Mouse (Mus musculus) embryonic facial prominence, embryonic 14.5 days (tissue): ENCODE results near the gene Dusp22. TPM values are rescaled to one million over a fixed set of nuclear protein-coding genes. Genes with fewer than 3 reads are reported as not detected.

Source experiments
- ATAC-seq: fragments of 200-750 bp; cut with Nextera tagmentation; 2 replicates; pipeline ENCODE4 v1.8.0; 2017; ENCODE audit warnings: low read depth, moderate number of reproducible peaks, moderate TSS enrichment
- DNase-seq: peaks from one replicate; pipeline ENCODE4 v3.0.0-alpha.2; 2015; ENCODE audit warnings: low spot score
- H3K27ac ChIP-seq: fragments of 300-500 bp; sonication (generic); replicated peaks from 2 replicates; pipeline ENCODE4 v1.5.1; 2014; ENCODE audit warnings: low read depth, mild to moderate bottlenecking, low read length, moderate library complexity
- H3K27me3 ChIP-seq: fragments of 300-500 bp; sonication (generic); replicated peaks from 2 replicates; pipeline ENCODE4 v1.6.1; 2014; ENCODE audit warnings: low read length; ENCODE audit not compliant: control insufficient read depth, insufficient read depth
- H3K36me3 ChIP-seq: fragments of 300-500 bp; sonication (generic); 2 replicates; pipeline ENCODE4 v1.6.1; 2014; ENCODE audit warnings: low read length, mixed read lengths; ENCODE audit not compliant: control insufficient read depth, insufficient read depth
- H3K4me1 ChIP-seq: fragments of 300-500 bp; sonication (generic); 2 replicates; pipeline ENCODE4 v1.6.1; 2014; ENCODE audit warnings: antibody characterized with exemption, low read length; ENCODE audit not compliant: control insufficient read depth, insufficient read depth
- H3K4me2 ChIP-seq: fragments of 300-500 bp; sonication (generic); 2 replicates; pipeline ENCODE4 v1.6.1; 2014; ENCODE audit warnings: low read depth, mild to moderate bottlenecking, low read length, moderate library complexity, mixed read lengths
- H3K4me3 ChIP-seq: fragments of 300-500 bp; sonication (generic); 2 replicates; pipeline ENCODE4 v1.5.1; 2014; ENCODE audit warnings: low read depth, mild to moderate bottlenecking, low read length
- H3K9ac ChIP-seq: fragments of 300-500 bp; sonication (generic); 2 replicates; pipeline ENCODE4 v1.6.1; 2014; ENCODE audit warnings: low read depth, mild to moderate bottlenecking, low read length, moderate library complexity, mixed read lengths
- H3K9me3 ChIP-seq: fragments of 300-500 bp; sonication (generic); 2 replicates; pipeline ENCODE4 v1.6.1; 2016; ENCODE audit warnings: low read length; ENCODE audit not compliant: control insufficient read depth
- WGBS: fragments of 180-500 bp; shearing (Covaris S2); extraction: QIAGEN DNeasy Blood & Tissue Kit; methylation state at CpG from one replicate; pipeline ENCODE4 v1.1.7; 2014; 5-methylcytosine and 5-hydroxymethylcytosine counted together
- polyA plus RNA-seq: library from polyadenylated mRNA; unstranded; fragments of >200 nt; fragmentation: Nextera tagmentation; extraction: Ambion mirVana; gene quantifications from 2 replicates; pipeline ENCODE4 v1.2.1, GENCODE M21; 2014

Gene Dusp22
- polyA plus RNA-seq, 1 experiment from 2014 or later: 35.8 TPM

DNA sequence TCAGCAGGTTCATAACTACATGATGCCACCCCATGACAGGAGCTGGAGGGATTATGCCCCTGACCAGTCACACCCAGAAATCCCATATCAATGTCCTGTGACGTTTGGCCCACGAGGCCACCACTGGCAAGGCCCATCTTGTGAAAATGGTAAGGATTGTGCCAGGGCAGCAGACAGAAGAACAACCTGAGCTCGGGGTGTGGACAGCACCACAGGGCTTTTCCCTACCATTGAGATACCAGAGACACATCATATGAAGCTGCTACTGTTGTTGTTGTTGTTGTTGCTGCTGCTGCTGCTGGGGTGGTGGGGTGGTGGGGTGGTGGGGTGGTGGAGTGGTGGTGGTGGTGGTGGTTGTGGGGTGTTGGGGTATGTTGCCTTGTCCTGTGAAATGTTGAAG, 93.6 kb downstream of the Dusp22 start:
- H3K27ac ChIP-seq: no peak overlapping the region

DNA sequence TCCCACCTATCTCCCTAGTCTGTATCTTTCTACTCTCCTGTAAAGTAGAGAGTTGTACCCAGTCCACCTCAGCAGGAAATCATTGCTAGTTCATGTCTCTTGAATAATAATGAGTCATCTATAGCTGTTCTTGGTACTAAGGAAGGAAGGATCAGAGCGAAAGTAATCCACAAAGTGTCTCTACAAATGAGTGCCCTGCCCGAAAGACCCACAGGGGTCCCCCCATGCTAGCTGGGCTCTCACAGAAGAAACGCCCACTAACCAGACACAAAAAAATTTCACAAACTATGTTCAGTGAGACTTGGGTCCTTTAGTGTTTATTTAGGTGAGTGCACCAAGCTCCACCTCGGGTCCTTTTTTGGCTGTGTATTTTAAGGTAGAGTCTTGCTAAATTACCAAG, 94.3 kb downstream of the Dusp22 start:
- Histone ChIP-seq H3K36me3 (no peaks in the 10 kb centered on the region), H3K9me3 (no peaks in the 10 kb centered on the region), H3K4me1 (0 out of 2 replicates have a peak, but pooled peaks cover 7% of the 10 kb centered on the region), H3K9ac (no peak overlapping the region), H3K4me3 (no peak overlapping the region), H3K4me2 (no peak overlapping the region), H3K27ac (no peak overlapping the region), H3K27me3 (peaks cover 39% of the 10 kb centered on the region)
- DNase-seq (no peak), ATAC-seq (no peak)
- 84% methylated on average over 4 of the region's 4 CpGs for WGBS

More for the DNA sequence above, 93.6 kb downstream of the Dusp22 start:
- no peaks in the 10 kb centered on the region for H3K36me3 ChIP-seq
- peaks cover 45% of the 10 kb centered on the region for H3K27me3 ChIP-seq
- 87% methylated on average over 3 of the region's 3 CpGs for WGBS
- no peak overlapping the region for H3K9ac ChIP-seq
- H3K4me2 ChIP-seq: no peak overlapping the region
- H3K4me3 ChIP-seq: no peak overlapping the region
- DNase-seq (no peak), ATAC-seq (no peak)
- H3K4me1 ChIP-seq: 0 out of 2 replicates have a peak, but pooled peaks cover 12% of the 10 kb centered on the region
- H3K9me3 ChIP-seq: no peaks in the 10 kb centered on the region

DNA sequence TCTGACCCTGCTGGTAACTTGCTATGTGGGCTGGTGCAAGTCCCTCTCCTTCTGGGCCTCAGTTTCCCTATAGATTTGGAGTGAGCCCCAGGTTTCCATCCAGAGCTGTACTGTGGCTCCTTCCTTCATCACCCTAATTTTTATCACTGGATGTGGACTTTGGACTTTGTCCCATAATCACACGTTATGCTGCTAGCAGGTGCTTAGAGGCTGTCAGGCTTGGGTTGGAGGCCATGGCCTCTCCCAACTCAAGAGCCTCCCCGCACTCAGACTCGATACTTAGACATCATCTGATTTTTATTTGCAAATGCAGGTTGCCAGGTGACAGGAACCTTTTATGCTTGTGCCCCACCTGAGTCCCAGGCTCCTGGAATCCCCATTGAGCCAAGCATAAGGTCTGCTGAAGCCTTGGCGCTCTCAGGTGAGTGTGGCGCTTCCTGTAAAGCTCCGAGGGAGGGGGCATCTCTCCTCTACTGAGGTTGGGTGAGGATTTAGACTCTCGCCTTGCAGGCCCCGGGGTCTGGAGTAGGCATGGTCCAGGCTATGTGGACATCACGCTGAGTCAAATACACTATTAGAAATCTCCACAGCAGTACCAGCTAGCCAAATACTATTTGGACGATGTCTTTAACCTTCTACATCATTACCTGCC, 95.2 kb downstream of the Dusp22 start:
- no peak for DNase-seq
- Histone ChIP-seq H3K4me1 (0 out of 2 replicates have a peak, but pooled peaks cover 4% of the 10 kb centered on the region), H3K4me2 (no peak overlapping the region), H3K4me3 (no peak overlapping the region), H3K27me3 (peaks cover 30% of the 10 kb centered on the region), H3K9ac (no peak overlapping the region), H3K36me3 (no peaks in the 10 kb centered on the region), H3K9me3 (no peaks in the 10 kb centered on the region), H3K27ac (no peak overlapping the region)
- 86% methylated on average over 10 of the region's 10 CpGs for WGBS
- no peak for ATAC-seq

DNA sequence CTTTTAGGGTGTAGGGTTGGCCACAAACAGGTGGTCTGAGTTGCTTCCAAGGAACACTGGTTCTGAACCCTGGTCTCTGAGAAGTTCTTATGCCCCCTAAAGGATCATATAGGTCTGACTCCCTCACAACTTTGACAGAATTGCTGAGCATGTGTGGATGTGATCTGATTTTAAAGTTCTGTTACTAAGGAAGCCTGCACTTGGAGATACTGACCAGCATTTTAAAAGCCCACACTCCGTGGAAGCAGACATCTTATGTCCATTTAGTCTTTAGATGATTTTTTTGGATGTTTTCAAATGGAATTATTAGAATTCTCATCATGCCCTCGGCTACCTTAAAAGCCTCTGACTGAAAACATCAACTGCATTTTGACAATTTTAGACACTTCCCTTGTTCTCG, 95.8 kb downstream of the Dusp22 start:
- no peak overlapping the region for H3K9ac ChIP-seq
- peaks cover 24% of the 10 kb centered on the region for H3K27me3 ChIP-seq
- no peaks in the 10 kb centered on the region for H3K9me3 ChIP-seq
- 0 out of 2 replicates have a peak, but pooled peaks cover 2% of the 10 kb centered on the region for H3K4me1 ChIP-seq
- no peak overlapping the region for H3K4me2 ChIP-seq
- H3K4me3 ChIP-seq: no peak overlapping the region
- DNase-seq: no peak
- WGBS: 68% methylated on average over 3 of the region's 3 CpGs
- no peak overlapping the region for H3K27ac ChIP-seq
- ATAC-seq: no peak
- no peaks in the 10 kb centered on the region for H3K36me3 ChIP-seq

DNA sequence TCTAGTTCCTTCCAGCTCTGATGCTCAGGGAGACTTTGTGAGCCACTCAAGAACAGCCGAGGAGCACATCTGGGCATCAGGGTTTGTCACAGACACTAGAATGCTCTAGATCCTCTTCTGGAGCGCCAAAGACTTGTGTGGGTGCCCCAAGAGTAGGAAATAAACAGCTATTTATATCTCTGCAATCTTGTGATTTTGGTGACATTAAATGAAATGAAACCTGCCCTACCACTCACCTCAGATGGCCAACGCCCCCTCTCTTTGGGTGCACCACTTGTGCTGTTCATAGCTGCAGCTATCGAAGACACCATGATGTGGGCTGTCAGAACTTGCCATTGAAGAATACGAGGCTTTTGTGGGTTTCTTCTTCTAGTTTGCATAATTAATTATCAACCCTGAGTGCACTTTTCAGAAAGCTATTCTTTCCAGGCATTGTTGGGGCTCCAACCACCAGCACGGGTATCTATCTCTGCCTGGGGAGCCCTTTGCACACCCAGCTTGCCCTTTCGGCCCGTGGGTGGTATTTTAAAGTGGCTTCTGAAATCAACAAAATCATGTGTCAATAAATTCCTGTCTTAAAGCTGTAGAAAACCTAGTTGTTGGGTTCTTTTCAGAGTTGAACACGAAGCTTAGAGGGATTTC, 96.3 kb downstream of the Dusp22 start:
- no peak overlapping the region for H3K27ac ChIP-seq
- ATAC-seq (no peak), DNase-seq (no peak)
- H3K4me2 ChIP-seq: no peak overlapping the region
- H3K4me3 ChIP-seq: no peak overlapping the region
- H3K9me3 ChIP-seq: no peaks in the 10 kb centered on the region
- H3K27me3 ChIP-seq: peaks cover 18% of the 10 kb centered on the region
- H3K36me3 ChIP-seq: no peaks in the 10 kb centered on the region
- H3K4me1 ChIP-seq: no peaks in the 10 kb centered on the region
- no peak overlapping the region for H3K9ac ChIP-seq
- 80% methylated on average over 9 of the region's 9 CpGs for WGBS

DNA sequence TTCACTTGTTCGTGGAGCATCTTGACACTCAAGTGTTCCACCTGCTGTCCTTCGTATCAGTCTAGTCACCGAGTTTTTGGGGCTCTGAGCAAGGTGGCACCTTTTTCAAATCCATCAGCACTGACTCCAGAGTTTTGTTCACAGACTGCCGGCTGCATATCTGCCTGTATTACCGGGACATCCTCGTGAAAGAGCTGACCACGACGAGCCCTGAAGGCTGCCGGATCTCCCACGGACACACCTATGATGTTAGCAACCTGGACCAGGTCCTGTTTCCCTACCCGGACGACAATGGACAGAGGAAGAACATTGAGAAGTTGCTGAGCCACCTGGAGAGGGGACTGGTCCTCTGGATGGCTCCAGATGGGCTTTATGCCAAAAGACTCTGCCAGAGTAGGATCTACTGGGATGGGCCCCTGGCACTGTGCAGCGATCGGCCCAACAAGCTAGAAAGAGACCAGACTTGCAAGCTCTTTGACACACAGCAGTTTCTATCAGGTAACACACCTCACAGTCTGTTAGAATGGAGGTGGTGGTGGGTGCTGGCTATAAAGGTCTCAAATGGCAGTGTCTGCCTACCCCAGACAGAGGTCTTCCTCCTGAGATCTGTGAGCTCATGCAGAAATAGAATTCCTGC, 97.6 kb downstream of the Dusp22 start:
- Histone ChIP-seq H3K9ac (no peak overlapping the region), H3K27me3 (peaks cover 6% of the 10 kb centered on the region), H3K4me1 (no peaks in the 10 kb centered on the region), H3K36me3 (no peaks in the 10 kb centered on the region), H3K4me2 (no peak overlapping the region), H3K9me3 (no peaks in the 10 kb centered on the region), H3K27ac (no peak overlapping the region), H3K4me3 (no peak overlapping the region)
- DNase-seq (no peak), ATAC-seq (no peak)
- 82% methylated on average over 14 of the region's 14 CpGs for whole genome bisulfite sequencing

DNA sequence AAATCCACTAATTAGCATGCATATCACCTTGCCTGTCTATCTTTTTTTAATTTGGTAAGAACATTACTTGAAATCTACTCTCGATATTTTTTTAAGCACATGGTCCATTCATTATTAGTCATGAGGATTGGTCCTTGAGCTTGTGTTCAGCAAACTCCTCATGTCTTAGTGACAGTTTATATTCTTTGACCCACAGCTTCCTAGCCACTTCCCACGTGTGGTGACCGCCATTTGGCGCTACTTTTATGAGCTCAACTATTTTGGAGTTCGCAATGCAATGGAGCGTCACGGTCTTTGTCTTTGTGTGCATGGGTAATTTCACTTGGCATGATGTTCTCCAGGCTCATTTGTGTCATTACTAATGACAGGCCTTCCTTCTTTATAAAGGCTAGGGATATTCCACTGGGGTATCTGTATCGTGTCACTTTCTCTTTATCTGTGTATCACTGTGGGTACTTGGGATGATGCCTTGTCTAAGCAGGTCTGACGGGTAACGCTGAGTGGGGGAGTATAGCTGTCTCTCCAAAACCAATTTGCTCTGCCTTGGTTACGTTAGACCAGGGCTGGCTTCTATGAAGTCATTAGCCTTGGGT, 99.1 kb downstream of the Dusp22 start:
- H3K9ac ChIP-seq: no peak overlapping the region
- no peak overlapping the region for H3K4me2 ChIP-seq
- H3K27me3 ChIP-seq: peaks cover 3% of the 10 kb centered on the region
- no peak overlapping the region for H3K4me3 ChIP-seq
- no peaks in the 10 kb centered on the region for H3K36me3 ChIP-seq
- ATAC-seq: no peak
- no peaks in the 10 kb centered on the region for H3K4me1 ChIP-seq
- H3K9me3 ChIP-seq: no peaks in the 10 kb centered on the region
- H3K27ac ChIP-seq: no peak overlapping the region
- no peak for DNase-seq
- 82% methylated on average over 11 of the region's 11 CpGs for WGBS

DNA sequence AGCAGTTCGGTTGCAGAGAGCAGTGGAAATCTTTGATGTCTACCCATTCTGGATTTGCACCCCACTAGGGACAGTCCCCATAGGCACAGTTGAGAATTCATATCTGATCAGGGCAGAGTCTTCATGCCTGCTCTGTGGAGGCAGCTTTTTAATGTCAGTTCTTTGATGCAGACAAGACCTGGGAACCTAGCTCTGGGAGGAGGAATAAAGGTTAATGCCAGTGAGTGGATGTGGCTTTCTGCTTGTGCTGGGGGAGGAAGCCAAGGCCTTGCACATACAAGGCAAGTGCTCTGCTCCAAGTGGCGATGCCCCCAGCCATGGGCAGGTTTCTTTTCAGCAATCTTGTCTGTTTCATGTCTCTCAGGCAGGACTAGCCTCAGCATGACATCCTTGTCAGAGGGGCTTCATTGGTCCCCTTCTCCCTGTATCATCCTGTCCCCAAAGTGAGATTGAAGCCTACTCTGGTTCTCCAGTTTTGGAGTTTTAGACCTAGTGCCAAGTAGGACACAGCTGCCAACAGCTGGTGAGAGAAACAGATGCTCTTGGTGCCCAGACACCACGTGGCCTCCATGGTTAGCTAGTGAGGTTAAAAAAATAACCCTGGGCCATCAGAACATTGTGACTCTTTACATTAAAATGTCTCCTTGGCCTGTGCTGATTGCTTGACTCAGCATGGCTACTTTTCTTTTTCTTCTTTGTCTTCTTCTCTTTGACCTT, 100.7 kb downstream of the Dusp22 start:
- Histone ChIP-seq H3K9ac (no peak overlapping the region), H3K36me3 (no peaks in the 10 kb centered on the region), H3K27ac (no peak overlapping the region), H3K27me3 (peaks cover 3% of the 10 kb centered on the region; the same call in 1 of the 2 replicates), H3K4me1 (no peaks in the 10 kb centered on the region), H3K4me2 (no peak overlapping the region), H3K4me3 (no peak overlapping the region), H3K9me3 (no peaks in the 10 kb centered on the region)
- ATAC-seq: no peak
- no peak for DNase-seq
- WGBS: 63% methylated on average over 3 of the region's 3 CpGs
